Mouse (Mus musculus) heart, adult 2 months (tissue): ENCODE measurements around the gene Rapgef5.

Source experiments
- CTCF ChIP-seq: fragments of 200-600 bp; IDR thresholded peaks from 2 replicates; pipeline ENCODE4 v1.8.1; 2022; ENCODE audit warnings: antibody characterized with exemption, mild to moderate bottlenecking, moderate library complexity
- EP300 ChIP-seq: fragments of 200-500 bp; IDR thresholded peaks from 2 replicates; pipeline ENCODE4 v1.6.1; 2011; ENCODE audit warnings: low read depth, low read length, control low read depth; ENCODE audit not compliant: insufficient read depth
- POLR2A ChIP-seq: fragments of 200-500 bp; IDR thresholded peaks from 2 replicates; pipeline ENCODE4 v1.6.1; 2011; ENCODE audit warnings: mild to moderate bottlenecking, low read depth, low read length, control low read depth; ENCODE audit not compliant: insufficient read depth

DNA sequence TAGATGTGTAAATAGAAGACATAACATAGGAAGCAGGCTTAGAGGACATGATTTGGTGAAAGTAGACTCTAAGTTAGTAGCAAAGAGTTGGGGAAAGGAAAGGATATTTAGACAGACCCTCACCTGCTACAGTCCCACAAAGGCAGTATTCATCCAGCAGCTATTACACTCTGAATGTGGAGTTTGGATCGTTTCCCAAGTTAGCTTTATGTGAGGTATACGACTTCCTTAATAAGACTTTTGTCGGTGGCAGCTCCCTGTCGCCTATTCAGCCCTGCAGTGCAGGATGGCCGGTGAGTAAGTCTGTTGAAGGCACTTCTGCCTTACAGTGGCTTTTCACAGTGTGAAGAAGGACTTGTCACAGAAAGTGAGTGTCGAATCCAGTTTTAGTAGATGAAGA lies 47.6 kb downstream of the Rapgef5 start:
- TF ChIP-seq POLR2A: no peak
- TF ChIP-seq CTCF: no peak
- TF ChIP-seq EP300: no peak
